Mouse (Mus musculus) midbrain, embryonic 13.5 days (tissue): Measurements from ENCODE around the gene Noc2l. TPM values are rescaled to one million over a fixed set of nuclear protein-coding genes. Genes with fewer than 3 reads are reported as not detected.

Source experiments
- ATAC-seq: fragments of 200-750 bp; cut with Nextera tagmentation; 2 replicates; pipeline ENCODE4 v1.8.0; 2017; ENCODE audit warnings: mild to moderate bottlenecking, moderate TSS enrichment, moderate library complexity
- H3K27ac ChIP-seq: fragments of 300-500 bp; sonication (generic); 2 replicates; pipeline ENCODE4 v1.5.1; 2015; ENCODE audit warnings: inconsistent platforms, mild to moderate bottlenecking, moderate library complexity
- H3K27me3 ChIP-seq: fragments of 300-500 bp; sonication (generic); 2 replicates; pipeline ENCODE4 v1.6.1; 2015; ENCODE audit warnings: mild to moderate bottlenecking, inconsistent platforms
- H3K36me3 ChIP-seq: fragments of 300-500 bp; sonication (generic); 2 replicates; pipeline ENCODE4 v1.6.1; 2015; ENCODE audit warnings: mild to moderate bottlenecking, inconsistent platforms
- H3K4me1 ChIP-seq: fragments of 300-500 bp; sonication (generic); replicated peaks from 2 replicates; pipeline ENCODE4 v1.6.1; 2015; ENCODE audit warnings: inconsistent platforms
- H3K4me2 ChIP-seq: fragments of 300-500 bp; sonication (generic); replicated peaks from 2 replicates; pipeline ENCODE4 v1.6.1; 2015; ENCODE audit warnings: moderate library complexity, mild to moderate bottlenecking, inconsistent platforms
- H3K4me3 ChIP-seq: fragments of 300-500 bp; sonication (generic); replicated peaks from 2 replicates; pipeline ENCODE4 v1.5.1; 2015; ENCODE audit warnings: mild to moderate bottlenecking, inconsistent platforms
- H3K9ac ChIP-seq: fragments of 300-500 bp; sonication (generic); replicated peaks from 2 replicates; pipeline ENCODE4 v1.6.1; 2015; ENCODE audit warnings: mild to moderate bottlenecking, inconsistent platforms
- H3K9me3 ChIP-seq: fragments of 300-500 bp; sonication (generic); 2 replicates; pipeline ENCODE4 v1.6.1; 2016; ENCODE audit warnings: mild to moderate bottlenecking, inconsistent platforms
- WGBS: fragments of 180-500 bp; shearing (Covaris S2); methylation state at CpG from one replicate; pipeline ENCODE4 v1.1.7; 2015; 5-methylcytosine and 5-hydroxymethylcytosine counted together
- polyA plus RNA-seq: library from polyadenylated mRNA; unstranded; fragments of >200 nt; fragmentation: Nextera tagmentation; extraction: Ambion mirVana; gene quantifications from 2 replicates; pipeline ENCODE4 v1.2.1, GENCODE M21; 2015

Noc2l gene
- polyA plus RNA-seq, 1 experiment from 2014 or later = 60.1 TPM

DNA sequence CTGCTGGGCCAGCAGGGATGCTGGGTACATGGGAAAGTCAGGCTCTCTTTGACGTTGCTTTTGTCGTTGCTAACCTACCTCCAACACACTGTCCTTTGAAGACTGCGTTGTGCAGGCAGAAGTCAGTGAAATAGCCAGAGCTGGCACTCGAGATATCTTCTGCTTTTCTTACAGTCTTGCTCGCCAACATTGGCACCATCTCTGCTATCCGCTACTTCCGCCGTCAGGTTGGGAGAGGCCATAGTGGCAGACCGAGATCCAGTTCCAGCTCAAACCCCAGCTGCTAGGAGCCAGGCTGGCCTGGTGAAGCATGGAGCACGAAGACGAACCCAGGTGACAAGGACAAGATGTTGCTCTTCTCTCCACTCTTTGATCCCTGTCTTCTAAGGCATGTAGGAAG lies 15.9 kb upstream of the Noc2l start:
- H3K27ac ChIP-seq = no peak overlapping the region
- no peak overlapping the region for H3K4me2 ChIP-seq
- no peak overlapping the region for H3K9ac ChIP-seq
- no peaks in the 10 kb centered on the region for H3K27me3 ChIP-seq
- peaks cover 30% of the 10 kb centered on the region for H3K36me3 ChIP-seq
- H3K4me1 ChIP-seq = no peaks in the 10 kb centered on the region
- WGBS = 91% methylated on average over 11 of the region's 11 CpGs
- H3K4me3 ChIP-seq = no peak overlapping the region
- no peaks in the 10 kb centered on the region for H3K9me3 ChIP-seq
- no peak for ATAC-seq

DNA sequence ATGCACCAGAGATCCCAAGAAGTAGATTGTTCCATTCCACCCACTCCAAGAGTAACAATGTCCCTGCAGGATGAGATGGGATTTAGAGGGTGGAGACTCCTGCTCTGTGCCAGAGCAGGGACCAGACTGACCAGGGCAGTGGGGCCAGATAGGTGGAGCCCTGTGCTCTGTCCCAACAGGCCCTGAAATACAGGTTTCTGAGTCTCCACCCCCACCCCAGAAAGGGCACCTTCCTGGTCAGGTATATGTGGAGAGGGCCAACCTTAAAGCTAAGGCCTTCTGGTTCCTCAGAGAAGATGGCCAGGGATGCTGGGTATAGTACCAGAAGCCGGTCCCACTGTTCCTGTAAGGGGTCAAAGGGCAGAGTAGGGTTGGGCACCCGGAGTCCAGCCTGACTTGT lies 11.5 kb upstream of the Noc2l start:
- Histone ChIP-seq H3K36me3 (peaks cover 38% of the 10 kb centered on the region), H3K4me1 (peaks cover 6% of the 10 kb centered on the region; the same call in 1 of the 2 replicates), H3K4me3 (no peak overlapping the region), H3K27ac (no peak overlapping the region), H3K9me3 (no peaks in the 10 kb centered on the region), H3K27me3 (no peaks in the 10 kb centered on the region), H3K4me2 (no peak overlapping the region), H3K9ac (no peak overlapping the region)
- no peak for ATAC-seq
- 95% methylated on average over 2 of the region's 2 CpGs for WGBS

- Histone ChIP-seq H3K36me3 (peaks cover 49% of the 10 kb centered on the region), H3K4me1 (peaks cover 6% of the 10 kb centered on the region; the same call in 1 of the 2 replicates), H3K4me2 (0 out of 2 replicates have a peak overlapping the region, but pooled peaks have one; percentile 0), H3K27ac (no peak overlapping the region), H3K4me3 (no peak overlapping the region), H3K27me3 (no peaks in the 10 kb centered on the region), H3K9me3 (no peaks in the 10 kb centered on the region), H3K9ac (no peak overlapping the region)
- WGBS = 32% methylated on average over 18 of the region's 18 CpGs
- ATAC-seq = peak; percentile 4; the same call in 1 of the 2 replicates
Observed at GRCm38 (mm10) chr4:156227752-156228392, 7.9 kb upstream of the Noc2l start.

GRCm38 (mm10) chr4:156228393-156229024 lies 7.3 kb upstream of the Noc2l start:
- H3K4me3 ChIP-seq = no peak overlapping the region
- 32% methylated on average over 12 of the region's 12 CpGs for WGBS
- ATAC-seq = peak; percentile 37
- no peaks in the 10 kb centered on the region for H3K9me3 ChIP-seq
- H3K4me1 ChIP-seq = peaks cover 11% of the 10 kb centered on the region
- H3K27ac ChIP-seq = no peak overlapping the region
- peaks cover 47% of the 10 kb centered on the region for H3K36me3 ChIP-seq
- H3K9ac ChIP-seq = no peak overlapping the region
- no peaks in the 10 kb centered on the region for H3K27me3 ChIP-seq
- 0 out of 2 replicates have a peak overlapping the region, but pooled peaks have one; percentile 0 for H3K4me2 ChIP-seq

- Histone ChIP-seq H3K27ac (peak overlapping the region; percentile 91), H3K9me3 (no peaks in the 10 kb centered on the region), H3K9ac (peak overlapping the region; percentile 81), H3K4me1 (peaks cover 22% of the 10 kb centered on the region), H3K4me2 (peak overlapping the region; percentile 83), H3K27me3 (no peaks in the 10 kb centered on the region), H3K4me3 (peak overlapping the region; percentile 92), H3K36me3 (peaks cover 58% of the 10 kb centered on the region)
- WGBS = 2% methylated on average over 17 of the region's 17 CpGs
- ATAC-seq = peak; percentile 36
Observed at GRCm38 (mm10) chr4:156234021-156234501, 1.7 kb upstream of the Noc2l start.

GRCm38 (mm10) chr4:156234701-156235213 lies 1.1 kb upstream of the Noc2l start, which contains the start of gene Plekhn1:
Gene Plekhn1, minus strand, starts transcription at chr4:156234857.
- peaks cover 58% of the 10 kb centered on the region for H3K36me3 ChIP-seq
- peak; percentile 64 for ATAC-seq
- under 1% methylated on average over 35 of the region's 48 CpGs for WGBS

DNA sequence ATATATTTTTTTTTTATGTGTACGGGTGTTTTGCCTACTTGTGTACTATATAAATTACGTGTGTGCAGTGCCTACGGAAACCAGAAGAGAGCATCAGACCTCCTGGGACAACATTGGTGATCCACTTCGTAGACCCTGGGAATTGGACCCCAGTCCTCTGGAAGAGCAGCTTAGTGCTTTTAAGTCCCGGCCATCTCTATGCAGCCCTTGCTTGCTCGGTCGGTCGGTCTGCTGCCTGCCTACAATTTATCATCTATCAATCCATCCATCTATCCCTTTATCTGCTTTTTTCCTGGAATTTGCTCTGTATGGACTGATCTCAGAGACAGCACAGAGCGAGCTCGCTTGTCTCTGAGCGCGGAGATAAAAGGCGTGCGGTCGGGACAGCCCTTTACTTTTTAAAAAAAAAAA lies 445 bp upstream of the Noc2l start:
- WGBS = under 1% methylated on average over 15 of the region's 15 CpGs
- Histone ChIP-seq H3K27me3 (no peaks in the 10 kb centered on the region), H3K9ac (peak overlapping the region; percentile 82), H3K4me1 (peaks cover 22% of the 10 kb centered on the region), H3K9me3 (no peaks in the 10 kb centered on the region), H3K4me2 (peak overlapping the region; percentile 83), H3K27ac (peak overlapping the region; percentile 89), H3K4me3 (peak overlapping the region; percentile 92), H3K36me3 (peaks cover 58% of the 10 kb centered on the region)
- ATAC-seq = peak; percentile 37

More at GRCm38 (mm10) chr4:156234701-156235213, 1.1 kb upstream of the Noc2l start, which contains the start of gene Plekhn1:
- peak within 1 kb of the TSS; percentile 91 for H3K27ac ChIP-seq
- H3K27me3 ChIP-seq = no peaks in the 10 kb centered on the region
- peak within 1 kb of the TSS; percentile 83 for H3K4me2 ChIP-seq
- H3K9me3 ChIP-seq = no peaks in the 10 kb centered on the region
- peaks cover 22% of the 10 kb centered on the region for H3K4me1 ChIP-seq
- H3K4me3 ChIP-seq = peak within 1 kb of the TSS; percentile 92
- H3K9ac ChIP-seq = peak within 1 kb of the TSS; percentile 82

- no peak overlapping the region for H3K27ac ChIP-seq
- peak overlapping the region; percentile 82 for H3K9ac ChIP-seq
- no peaks in the 10 kb centered on the region for H3K9me3 ChIP-seq
- H3K4me3 ChIP-seq = peak overlapping the region; percentile 92
- WGBS = 21% methylated on average over 58 of the region's 60 CpGs
- H3K36me3 ChIP-seq = peaks cover 58% of the 10 kb centered on the region
- peak overlapping the region; percentile 83 for H3K4me2 ChIP-seq
- ATAC-seq = no peak
- H3K4me1 ChIP-seq = peaks cover 22% of the 10 kb centered on the region
- no peaks in the 10 kb centered on the region for H3K27me3 ChIP-seq
Observed at GRCm38 (mm10) chr4:156236651-156237447, 1.0 kb downstream of the Noc2l start.

- Histone ChIP-seq H3K9ac (no peak overlapping the region), H3K4me3 (no peak overlapping the region), H3K27me3 (peaks cover 8% of the 10 kb centered on the region), H3K4me1 (peaks cover 37% of the 10 kb centered on the region), H3K27ac (peak overlapping the region; percentile 74; the same call in 1 of the 2 replicates), H3K4me2 (no peak overlapping the region), H3K9me3 (no peaks in the 10 kb centered on the region), H3K36me3 (peaks cover 49% of the 10 kb centered on the region)
- 0 out of 2 replicates have a peak, but pooled peaks have one; percentile 15 for ATAC-seq
- WGBS = 60% methylated on average over 11 of the region's 11 CpGs
Observed at GRCm38 (mm10) chr4:156249567-156249966, 13.8 kb downstream of the Noc2l start.

GRCm38 (mm10) chr4:156251081-156251480 lies 15.3 kb downstream of the Noc2l start:
- Histone ChIP-seq H3K27ac (peak overlapping the region; percentile 74), H3K9ac (no peak overlapping the region)
- ATAC-seq = peak; percentile 40; the same call in 1 of the 2 replicates

GRCm38 (mm10) chr4:156252140-156252539 lies 16.3 kb downstream of the Noc2l start:
- no peaks in the 10 kb centered on the region for H3K9me3 ChIP-seq
- H3K4me1 ChIP-seq = peaks cover 49% of the 10 kb centered on the region
- 33% methylated on average over 7 of the region's 7 CpGs for WGBS
- peaks cover 25% of the 10 kb centered on the region for H3K36me3 ChIP-seq
- no peak overlapping the region for H3K4me3 ChIP-seq
- H3K27ac ChIP-seq = peak overlapping the region; percentile 74
- no peak overlapping the region for H3K4me2 ChIP-seq
- H3K9ac ChIP-seq = 0 out of 2 replicates have a peak overlapping the region, but pooled peaks have one; percentile 4
- H3K27me3 ChIP-seq = peaks cover 20% of the 10 kb centered on the region
- ATAC-seq = no peak

More at GRCm38 (mm10) chr4:156251081-156251480, 15.3 kb downstream of the Noc2l start:
- H3K4me2 ChIP-seq = no peak overlapping the region
- H3K9me3 ChIP-seq = no peaks in the 10 kb centered on the region
- peaks cover 20% of the 10 kb centered on the region for H3K27me3 ChIP-seq
- WGBS = 66% methylated on average over 8 of the region's 8 CpGs
- peaks cover 49% of the 10 kb centered on the region for H3K4me1 ChIP-seq
- H3K4me3 ChIP-seq = no peak overlapping the region
- H3K36me3 ChIP-seq = peaks cover 35% of the 10 kb centered on the region
